Mouse (Mus musculus) kidney, embryonic 15.5 days (tissue): ENCODE data around the gene Capn1. TPM values are rescaled to one million over a fixed set of nuclear protein-coding genes. Genes with fewer than 3 reads are reported as not detected.
A peak's percentile ranks its signal among the peaks of the same experiment; 100 is the strongest.

Source experiments
- ATAC-seq: fragments of 200-750 bp; cut with Nextera tagmentation; replicated peaks from 2 replicates; pipeline ENCODE4 v1.8.0; 2017; ENCODE audit warnings: moderate TSS enrichment; ENCODE audit not compliant: low FRiP score
- H3K27ac ChIP-seq: fragments of 300-500 bp; sonication (generic); 2 replicates; pipeline ENCODE4 v1.5.1; 2015; ENCODE audit warnings: mild to moderate bottlenecking, inconsistent platforms
- H3K27me3 ChIP-seq: fragments of 300-500 bp; sonication (generic); 2 replicates; pipeline ENCODE4 v1.6.1; 2015; ENCODE audit warnings: inconsistent platforms
- H3K36me3 ChIP-seq: fragments of 300-500 bp; sonication (generic); 2 replicates; pipeline ENCODE4 v1.6.1; 2015; ENCODE audit warnings: inconsistent platforms
- H3K4me1 ChIP-seq: fragments of 300-500 bp; sonication (generic); 2 replicates; pipeline ENCODE4 v1.6.1; 2015; ENCODE audit warnings: inconsistent platforms
- H3K4me2 ChIP-seq: fragments of 300-500 bp; sonication (generic); 2 replicates; pipeline ENCODE4 v1.6.1; 2015; ENCODE audit warnings: moderate library complexity, mild to moderate bottlenecking, inconsistent platforms
- H3K4me3 ChIP-seq: fragments of 300-500 bp; sonication (generic); replicated peaks from 2 replicates; pipeline ENCODE4 v1.5.1; 2015; ENCODE audit warnings: mild to moderate bottlenecking, inconsistent platforms
- H3K9ac ChIP-seq: fragments of 300-500 bp; sonication (generic); 2 replicates; pipeline ENCODE4 v1.6.1; 2015; ENCODE audit warnings: mild to moderate bottlenecking, inconsistent platforms
- H3K9me3 ChIP-seq: fragments of 300-500 bp; sonication (generic); replicated peaks from 2 replicates; pipeline ENCODE4 v1.6.1; 2016; ENCODE audit warnings: inconsistent platforms
- WGBS: fragments of 180-500 bp; shearing (Covaris S2); methylation state at CpG from one replicate; pipeline ENCODE4 v1.1.7; 2015; ENCODE audit warnings: mixed read lengths; 5-methylcytosine and 5-hydroxymethylcytosine counted together
- polyA plus RNA-seq: library from polyadenylated mRNA; unstranded; fragments of >200 nt; fragmentation: Nextera tagmentation; extraction: Ambion mirVana; gene quantifications from 2 replicates; pipeline ENCODE4 v1.2.1, GENCODE M21; 2015

Capn1 gene
- polyA plus RNA-seq, 1 experiment from 2014 or later = 11.1 TPM

DNA sequence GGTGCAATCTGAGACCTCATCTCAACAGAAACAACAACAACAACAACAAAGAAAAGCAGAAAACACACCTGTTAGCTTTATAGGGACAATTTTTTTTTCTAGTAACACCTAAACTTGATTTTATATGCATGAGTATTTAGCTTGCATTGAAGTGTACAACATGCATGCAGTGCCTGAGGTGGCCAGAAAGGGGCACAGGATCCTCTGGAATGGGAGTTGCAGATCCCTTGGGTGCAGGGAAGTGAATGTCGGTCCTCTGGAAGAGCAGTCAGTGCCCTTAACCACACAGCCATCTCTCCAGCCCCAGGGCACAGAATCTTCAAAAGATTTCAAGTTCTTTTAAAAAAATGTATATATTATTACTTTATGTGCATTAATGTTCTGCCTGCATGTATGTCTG, 53.0 kb downstream of the Capn1 start:
- H3K9ac ChIP-seq = peak overlapping the region; percentile 64
- peak overlapping the region; percentile 62 for H3K4me3 ChIP-seq
- 18% methylated on average over 1 of the region's 1 CpGs for WGBS
- H3K9me3 ChIP-seq = no peaks in the 10 kb centered on the region
- peaks cover 35% of the 10 kb centered on the region for H3K36me3 ChIP-seq
- H3K27me3 ChIP-seq = no peaks in the 10 kb centered on the region
- H3K4me2 ChIP-seq = peak overlapping the region; percentile 78
- ATAC-seq = no peak
- no peak overlapping the region for H3K27ac ChIP-seq
- peaks cover 34% of the 10 kb centered on the region for H3K4me1 ChIP-seq

DNA sequence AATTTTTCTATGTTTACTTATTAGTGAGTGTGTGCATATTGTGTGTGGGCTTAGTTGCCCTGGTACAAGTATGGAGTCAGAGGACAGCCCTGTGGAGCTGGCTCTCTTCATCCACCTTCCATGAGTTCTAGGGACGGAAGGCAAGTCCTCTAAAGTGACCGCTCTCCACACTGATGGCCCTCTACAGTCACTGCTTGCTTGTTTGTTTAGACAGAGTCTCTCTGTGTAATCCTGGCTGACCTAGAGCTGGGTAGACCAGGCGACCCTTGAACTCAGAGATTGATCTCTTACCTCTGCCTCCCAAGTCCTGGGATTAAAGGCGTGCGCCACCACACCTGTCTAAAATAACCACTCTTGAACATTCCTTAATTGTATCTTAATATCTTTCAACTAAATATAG, 58.3 kb downstream of the Capn1 start:
- WGBS = 86% methylated on average over 5 of the region's 5 CpGs
- ATAC-seq = no peak
- peaks cover 59% of the 10 kb centered on the region for H3K4me1 ChIP-seq
- H3K9me3 ChIP-seq = no peaks in the 10 kb centered on the region
- H3K4me3 ChIP-seq = no peak overlapping the region
- no peaks in the 10 kb centered on the region for H3K27me3 ChIP-seq
- no peak overlapping the region for H3K9ac ChIP-seq
- peaks cover 58% of the 10 kb centered on the region for H3K36me3 ChIP-seq
- H3K4me2 ChIP-seq = no peak overlapping the region
- 0 out of 2 replicates have a peak overlapping the region, but pooled peaks have one; percentile 29 for H3K27ac ChIP-seq

DNA sequence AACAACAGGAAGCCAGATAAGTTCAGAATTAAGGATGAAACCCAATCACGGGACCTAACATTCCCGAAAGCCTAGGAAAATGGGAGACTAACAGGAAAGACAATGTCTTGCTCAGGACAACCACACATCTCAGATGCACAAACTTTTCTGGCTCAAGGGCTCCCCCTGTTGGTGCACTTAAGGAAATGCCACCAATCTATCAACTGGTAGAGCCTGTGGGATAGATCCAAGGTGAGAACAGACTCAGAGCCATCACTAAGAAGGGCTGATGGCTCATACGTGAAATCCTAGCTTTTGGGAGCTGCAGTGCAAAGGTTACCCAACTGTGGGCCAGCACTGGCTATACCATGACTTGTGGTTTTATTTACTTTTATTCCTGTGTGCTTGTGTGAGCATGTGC, 59.0 kb downstream of the Capn1 start:
- Histone ChIP-seq H3K9me3 (no peaks in the 10 kb centered on the region), H3K27ac (peak overlapping the region; percentile 87), H3K27me3 (no peaks in the 10 kb centered on the region), H3K4me2 (peak overlapping the region; percentile 48; the same call in 1 of the 2 replicates), H3K36me3 (peaks cover 61% of the 10 kb centered on the region), H3K9ac (no peak overlapping the region), H3K4me3 (peak overlapping the region; percentile 22; the same call in 1 of the 2 replicates), H3K4me1 (peaks cover 61% of the 10 kb centered on the region)
- 13% methylated on average over 3 of the region's 3 CpGs for WGBS
- ATAC-seq = peak; percentile 34; the same call in 1 of the 2 replicates

DNA sequence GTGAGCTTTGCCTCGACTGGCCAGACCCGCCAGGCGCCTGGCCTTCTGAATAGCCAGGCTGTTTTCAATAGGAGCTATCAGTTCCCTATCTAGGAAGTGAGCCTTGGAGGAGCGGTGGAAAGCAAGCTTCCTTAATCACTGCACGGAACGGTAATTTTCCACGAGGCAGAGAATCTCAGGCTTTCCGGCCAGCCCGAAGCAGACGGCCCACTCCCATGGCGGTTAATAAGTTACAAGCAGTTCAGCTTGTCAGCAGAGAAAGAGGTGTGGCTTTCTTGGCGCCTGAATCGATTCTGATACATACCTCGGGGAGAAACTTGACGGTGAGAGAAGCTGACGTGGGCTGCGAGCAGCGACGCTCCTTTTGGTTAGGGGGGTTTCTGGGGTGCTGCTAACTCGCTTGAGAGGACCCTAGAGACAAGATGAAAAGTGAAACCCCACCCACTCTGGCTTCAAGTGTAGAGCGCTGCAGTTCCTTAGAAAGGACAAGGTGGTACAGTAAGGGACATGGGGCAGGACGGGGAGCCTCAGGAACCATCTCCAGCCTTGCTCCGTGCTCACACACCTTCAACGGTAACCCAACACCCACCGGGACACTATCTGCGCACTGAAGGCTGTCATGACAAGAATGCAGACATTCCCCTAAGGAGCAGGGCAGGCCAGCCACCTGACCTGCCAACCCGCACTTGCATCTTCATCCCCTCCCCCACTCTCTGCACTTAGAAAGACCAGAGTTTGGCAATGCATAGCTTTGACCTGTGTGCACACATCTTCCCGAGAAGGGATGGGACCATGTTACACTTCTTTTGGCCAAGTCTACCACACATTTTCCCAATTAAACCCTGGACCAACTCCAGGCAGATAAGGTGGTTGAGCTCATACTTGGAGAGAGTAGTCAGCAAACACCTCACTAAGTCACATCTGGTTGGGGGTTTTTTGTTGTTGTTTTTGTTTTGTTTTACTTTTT, 59.7 kb downstream of the Capn1 start:
- Histone ChIP-seq H3K4me3 (peak overlapping the region; percentile 22), H3K36me3 (peaks cover 65% of the 10 kb centered on the region)
- WGBS = 51% methylated on average over 28 of the region's 28 CpGs

DNA sequence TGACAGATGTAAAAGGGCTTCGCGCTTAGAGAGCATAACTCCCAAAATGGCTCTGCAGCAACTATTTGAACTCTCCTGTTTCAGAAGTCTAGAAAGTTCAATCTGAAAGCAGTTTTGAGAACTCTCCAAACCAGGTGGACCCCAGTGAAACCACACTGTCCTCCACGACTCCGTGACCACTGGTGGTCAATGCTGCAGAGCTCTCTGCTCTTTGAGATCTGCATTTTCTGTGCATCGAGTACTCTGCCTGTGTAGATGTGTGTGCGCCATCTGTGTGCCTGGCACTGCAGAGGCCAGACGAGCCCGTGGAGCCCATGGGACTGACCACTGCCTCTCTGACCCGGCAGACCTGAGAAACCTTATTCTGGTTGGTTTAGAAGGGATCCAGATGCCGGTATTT, 60.8 kb downstream of the Capn1 start:
- no peak overlapping the region for H3K9ac ChIP-seq
- peak overlapping the region; percentile 87 for H3K27ac ChIP-seq
- no peak for ATAC-seq
- WGBS = 65% methylated on average over 10 of the region's 10 CpGs
- peaks cover 58% of the 10 kb centered on the region for H3K4me1 ChIP-seq
- H3K27me3 ChIP-seq = no peaks in the 10 kb centered on the region
- H3K36me3 ChIP-seq = peaks cover 66% of the 10 kb centered on the region
- 0 out of 2 replicates have a peak overlapping the region, but pooled peaks have one; percentile 48 for H3K4me2 ChIP-seq
- H3K9me3 ChIP-seq = no peaks in the 10 kb centered on the region
- no peak overlapping the region for H3K4me3 ChIP-seq

More for the DNA sequence above, 59.7 kb downstream of the Capn1 start:
- Histone ChIP-seq H3K9me3 (no peaks in the 10 kb centered on the region), H3K27ac (peak overlapping the region; percentile 87), H3K9ac (no peak overlapping the region), H3K27me3 (no peaks in the 10 kb centered on the region), H3K4me1 (peaks cover 57% of the 10 kb centered on the region), H3K4me2 (peak overlapping the region; percentile 48)
- ATAC-seq = peak; percentile 57

DNA sequence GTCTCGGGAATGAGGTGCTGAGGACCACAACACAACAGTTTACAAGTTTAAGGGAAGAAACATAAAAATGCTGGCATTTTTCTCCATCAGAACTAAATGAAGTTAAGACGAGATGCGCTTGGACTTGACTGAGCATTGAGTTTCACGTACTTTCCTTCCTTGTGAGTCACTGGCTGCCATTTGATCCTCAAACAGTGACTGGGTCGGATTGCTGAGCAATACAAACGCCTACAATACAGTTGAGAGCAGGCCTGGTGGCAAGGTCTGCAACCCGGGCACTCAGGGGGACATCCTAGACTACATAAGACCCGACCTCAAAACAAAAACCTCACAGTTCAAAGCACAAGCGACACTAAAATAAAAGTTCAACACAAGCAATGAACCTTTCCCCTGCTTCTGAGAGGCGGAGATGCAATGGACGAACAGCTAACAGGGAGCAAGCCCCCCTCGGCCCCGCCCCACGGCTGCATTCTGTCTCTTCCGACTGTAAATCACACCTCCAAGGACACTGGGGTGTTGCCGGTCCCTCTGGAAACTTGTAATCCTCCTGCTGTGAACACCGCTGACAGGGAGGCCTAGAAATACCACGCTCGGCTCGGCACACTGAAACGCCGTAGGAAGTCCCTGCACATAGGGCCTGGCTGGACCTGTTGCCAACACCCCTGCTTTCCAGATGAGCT, 61.5 kb downstream of the Capn1 start:
- peaks cover 58% of the 10 kb centered on the region for H3K4me1 ChIP-seq
- 37% methylated on average over 22 of the region's 22 CpGs for WGBS
- no peak overlapping the region for H3K9ac ChIP-seq
- no peaks in the 10 kb centered on the region for H3K27me3 ChIP-seq
- 0 out of 2 replicates have a peak, but pooled peaks have one; percentile 5 for ATAC-seq
- no peak overlapping the region for H3K4me3 ChIP-seq
- H3K4me2 ChIP-seq = peak overlapping the region; percentile 21; the same call in 1 of the 2 replicates
- H3K27ac ChIP-seq = peak overlapping the region; percentile 87
- H3K36me3 ChIP-seq = peaks cover 66% of the 10 kb centered on the region
- no peaks in the 10 kb centered on the region for H3K9me3 ChIP-seq

DNA sequence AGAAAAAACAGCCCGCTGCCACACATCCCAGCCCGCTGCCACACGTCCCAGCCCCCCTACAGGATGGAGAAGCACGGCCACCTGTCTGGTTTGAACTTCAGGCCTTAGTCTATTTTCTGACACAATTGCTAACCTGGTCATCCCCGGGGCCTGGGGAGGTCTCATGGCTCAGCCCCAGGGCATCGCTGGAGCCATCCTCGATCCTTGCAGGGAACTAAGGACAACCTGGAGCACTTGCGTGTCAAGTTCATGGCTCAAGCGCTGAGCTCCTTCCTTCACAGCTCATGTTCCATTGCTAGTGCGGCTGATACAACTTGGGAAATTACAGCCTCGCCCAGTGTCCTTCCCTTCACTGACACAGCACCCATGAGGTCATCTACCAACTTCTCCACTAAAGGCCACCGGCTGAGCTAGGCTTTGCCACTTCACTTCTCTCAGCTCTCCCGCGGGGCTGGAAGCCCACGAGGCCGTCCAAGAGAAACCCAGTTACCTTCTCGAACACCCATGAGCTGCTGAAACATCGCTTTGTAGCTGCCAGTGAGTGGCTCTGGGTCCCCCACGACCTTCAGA, 62.4 kb downstream of the Capn1 start:
- no peak for ATAC-seq
- H3K4me3 ChIP-seq = no peak overlapping the region
- H3K4me2 ChIP-seq = no peak overlapping the region
- peaks cover 58% of the 10 kb centered on the region for H3K4me1 ChIP-seq
- no peak overlapping the region for H3K9ac ChIP-seq
- WGBS = 90% methylated on average over 19 of the region's 19 CpGs
- H3K9me3 ChIP-seq = no peaks in the 10 kb centered on the region
- H3K27ac ChIP-seq = peak overlapping the region; percentile 87
- no peaks in the 10 kb centered on the region for H3K27me3 ChIP-seq
- peaks cover 66% of the 10 kb centered on the region for H3K36me3 ChIP-seq

DNA sequence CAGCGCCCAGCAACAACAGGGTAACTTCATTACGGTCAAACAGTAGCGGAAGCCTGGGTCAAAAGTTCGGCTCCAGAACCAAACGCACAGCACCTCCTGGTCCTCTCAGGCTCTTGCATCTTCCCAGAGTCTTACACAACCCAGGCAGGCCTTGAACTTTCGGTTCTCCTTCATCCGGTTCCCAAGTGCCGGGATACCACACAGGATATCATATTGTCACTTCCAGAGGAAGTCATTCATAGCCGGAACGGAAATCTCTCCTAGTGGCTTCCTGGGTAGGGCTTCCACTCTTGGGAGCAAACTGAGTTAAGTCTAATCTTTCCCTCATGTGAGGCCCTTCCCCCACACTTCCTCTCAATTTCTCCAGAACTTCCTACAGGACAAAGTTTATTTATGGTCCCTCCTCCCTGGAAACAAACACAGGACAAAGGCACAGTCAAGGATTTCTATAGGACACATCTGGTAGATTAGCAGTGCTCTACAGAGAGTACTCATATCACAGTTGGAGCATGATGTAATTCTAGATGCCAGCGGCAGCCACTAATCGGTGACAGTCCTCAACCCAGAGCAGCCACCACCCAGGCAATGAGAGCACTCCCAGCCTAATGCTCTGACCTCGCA, 63.5 kb downstream of the Capn1 start:
- no peak overlapping the region for H3K9ac ChIP-seq
- H3K27ac ChIP-seq = peak overlapping the region; percentile 87
- H3K4me1 ChIP-seq = peaks cover 58% of the 10 kb centered on the region
- no peaks in the 10 kb centered on the region for H3K9me3 ChIP-seq
- peaks cover 68% of the 10 kb centered on the region for H3K36me3 ChIP-seq
- H3K27me3 ChIP-seq = no peaks in the 10 kb centered on the region
- ATAC-seq = peak; percentile 49; the same call in 1 of the 2 replicates
- WGBS = 59% methylated on average over 13 of the region's 13 CpGs
- H3K4me2 ChIP-seq = peak overlapping the region; percentile 30; the same call in 1 of the 2 replicates
- no peak overlapping the region for H3K4me3 ChIP-seq

DNA sequence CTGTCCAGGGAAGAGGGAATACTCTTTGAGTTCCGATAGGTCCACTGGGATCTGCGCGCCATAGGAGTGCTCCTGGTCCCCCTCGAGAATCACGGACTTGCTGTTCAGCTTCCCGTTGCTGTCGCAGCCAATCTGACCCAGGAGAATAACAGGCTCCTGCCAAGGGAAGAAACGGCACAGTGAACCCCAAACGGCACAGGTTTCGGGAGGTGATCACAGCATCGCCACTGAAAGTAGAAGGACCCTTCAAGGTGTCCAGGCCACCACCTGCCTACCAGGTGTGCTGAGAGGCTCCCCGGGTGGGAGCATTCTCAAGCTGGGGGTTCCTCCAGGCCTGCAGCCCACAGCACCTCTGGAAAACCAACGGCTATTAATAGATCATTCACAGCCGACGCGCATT, 64.1 kb downstream of the Capn1 start:
- H3K9me3 ChIP-seq = no peaks in the 10 kb centered on the region
- no peak overlapping the region for H3K4me3 ChIP-seq
- H3K27ac ChIP-seq = peak overlapping the region; percentile 87
- H3K36me3 ChIP-seq = peaks cover 70% of the 10 kb centered on the region
- ATAC-seq = no peak
- H3K4me1 ChIP-seq = peaks cover 56% of the 10 kb centered on the region
- peak overlapping the region; percentile 30; the same call in 1 of the 2 replicates for H3K4me2 ChIP-seq
- no peak overlapping the region for H3K9ac ChIP-seq
- 87% methylated on average over 16 of the region's 16 CpGs for WGBS
- H3K27me3 ChIP-seq = no peaks in the 10 kb centered on the region

DNA sequence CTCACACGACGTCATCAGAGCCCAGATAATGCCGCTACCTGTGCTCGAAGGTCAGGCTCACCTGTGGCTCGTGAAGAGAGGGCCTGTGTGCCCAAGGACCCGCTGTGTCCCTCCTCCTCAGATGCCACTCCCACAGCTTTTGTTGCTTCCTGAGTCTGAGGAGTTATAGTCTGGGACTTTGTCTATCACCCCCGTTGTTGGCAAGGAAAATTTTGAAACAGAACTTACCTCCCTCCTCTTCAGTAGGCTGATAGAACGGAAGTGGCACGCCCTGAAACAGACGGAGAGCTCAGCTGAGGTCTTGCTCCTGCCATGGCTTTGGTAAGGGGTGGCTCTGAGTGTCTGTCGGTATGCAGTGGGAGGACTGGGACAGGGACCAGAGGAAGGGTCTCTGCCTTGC, 65.5 kb downstream of the Capn1 start:
- peaks cover 57% of the 10 kb centered on the region for H3K4me1 ChIP-seq
- no peak for ATAC-seq
- H3K9me3 ChIP-seq = no peaks in the 10 kb centered on the region
- no peak overlapping the region for H3K4me3 ChIP-seq
- H3K4me2 ChIP-seq = no peak overlapping the region
- no peak overlapping the region for H3K27ac ChIP-seq
- H3K9ac ChIP-seq = no peak overlapping the region
- H3K27me3 ChIP-seq = no peaks in the 10 kb centered on the region
- H3K36me3 ChIP-seq = peaks cover 84% of the 10 kb centered on the region
- WGBS = 92% methylated on average over 11 of the region's 11 CpGs

DNA sequence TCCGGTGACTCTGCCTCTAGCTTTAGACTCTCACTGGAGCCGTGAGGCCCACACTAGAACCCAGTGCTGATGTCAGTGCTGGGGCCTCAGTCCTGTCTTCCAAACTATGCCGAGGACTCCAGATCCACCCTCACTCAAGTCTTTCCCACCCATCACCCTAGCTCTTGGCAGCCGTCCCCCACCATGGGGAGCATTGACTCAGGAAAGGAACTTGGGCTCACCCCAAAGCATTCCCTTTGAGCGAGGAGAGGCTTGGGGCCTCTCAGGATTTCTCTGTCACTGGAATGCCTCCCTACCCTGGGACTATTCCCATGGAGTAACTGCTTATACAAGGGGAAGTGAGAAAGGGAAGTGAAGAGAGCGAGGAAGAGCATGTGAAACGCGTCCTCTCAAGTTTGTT, 69.8 kb downstream of the Capn1 start:
- H3K4me2 ChIP-seq = no peak overlapping the region
- no peak overlapping the region for H3K4me3 ChIP-seq
- H3K36me3 ChIP-seq = peaks cover 86% of the 10 kb centered on the region
- no peak overlapping the region for H3K9ac ChIP-seq
- H3K9me3 ChIP-seq = no peaks in the 10 kb centered on the region
- WGBS = 58% methylated on average over 8 of the region's 8 CpGs
- no peak for ATAC-seq
- H3K4me1 ChIP-seq = peaks cover 31% of the 10 kb centered on the region
- no peaks in the 10 kb centered on the region for H3K27me3 ChIP-seq
- H3K27ac ChIP-seq = peak overlapping the region; percentile 77
